Mouse (Mus musculus) lung, postnatal 0 days (tissue): ENCODE results near the gene Cog5. TPM values are rescaled to one million over a fixed set of nuclear protein-coding genes. Genes with fewer than 3 reads are reported as not detected.

Experiments
- ATAC-seq: fragments of 200-750 bp; cut with Nextera tagmentation; 2 replicates; pipeline ENCODE4 v1.8.0; 2017; ENCODE audit warnings: moderate library complexity
- DNase-seq: peaks from one replicate; pipeline ENCODE4 v3.0.0-alpha.2; 2016; ENCODE audit warnings: low spot score
- H3K27ac ChIP-seq: fragments of 300-500 bp; sonication (generic); 2 replicates; pipeline ENCODE4 v1.5.1; 2014; ENCODE audit warnings: antibody characterized with exemption, mild to moderate bottlenecking, low read length, mixed read lengths
- H3K27me3 ChIP-seq: fragments of 300-500 bp; sonication (generic); replicated peaks from 2 replicates; pipeline ENCODE4 v1.6.1; 2014; ENCODE audit warnings: low read length, mixed read lengths; ENCODE audit not compliant: insufficient read depth
- H3K36me3 ChIP-seq: fragments of 300-500 bp; sonication (generic); 2 replicates; pipeline ENCODE4 v1.6.1; 2014; ENCODE audit warnings: low read length, mixed read lengths; ENCODE audit not compliant: insufficient read depth
- H3K4me1 ChIP-seq: fragments of 300-500 bp; sonication (generic); 2 replicates; pipeline ENCODE4 v1.6.1; 2014; ENCODE audit warnings: antibody characterized with exemption, low read depth, low read length, mixed read lengths; ENCODE audit not compliant: insufficient read depth
- H3K4me2 ChIP-seq: fragments of 300-500 bp; sonication (generic); replicated peaks from 2 replicates; pipeline ENCODE4 v1.6.1; 2014; ENCODE audit warnings: low read depth, mild to moderate bottlenecking, low read length, moderate library complexity, mixed read lengths
- H3K4me3 ChIP-seq: fragments of 300-500 bp; sonication (generic); 2 replicates; pipeline ENCODE4 v1.5.1; 2014; ENCODE audit warnings: low read depth, low read length
- H3K9ac ChIP-seq: fragments of 300-500 bp; sonication (generic); replicated peaks from 2 replicates; pipeline ENCODE4 v1.6.1; 2014; ENCODE audit warnings: low read depth, mild to moderate bottlenecking
- H3K9me3 ChIP-seq: fragments of 300-500 bp; sonication (generic); 2 replicates; pipeline ENCODE4 v1.6.1; 2016; ENCODE audit warnings: low read length, mixed read lengths
- CTCF ChIP-seq: IDR thresholded peaks from 2 replicates; pipeline ENCODE4 v1.5.1; 2016; ENCODE audit warnings: antibody characterized with exemption, mild to moderate bottlenecking
- EP300 ChIP-seq: IDR thresholded peaks from 2 replicates; pipeline ENCODE4 v1.6.1; 2016; ENCODE audit warnings: antibody characterized with exemption, mild to moderate bottlenecking, control low read depth
- WGBS: fragments of 180-500 bp; shearing (Covaris S2); extraction: QIAGEN DNeasy Blood & Tissue Kit; methylation state at CpG from one replicate; pipeline ENCODE4 v1.1.7; 2014; 5-methylcytosine and 5-hydroxymethylcytosine counted together
- polyA plus RNA-seq: library from polyadenylated mRNA; unstranded; fragments of >200 nt; fragmentation: Nextera tagmentation; extraction: Ambion mirVana; gene quantifications from 2 replicates; pipeline ENCODE4 v1.2.1, GENCODE M21; 2015

Cog5 gene
- polyA plus RNA-seq, 1 experiment from 2014 or later: 17.0 TPM

DNA sequence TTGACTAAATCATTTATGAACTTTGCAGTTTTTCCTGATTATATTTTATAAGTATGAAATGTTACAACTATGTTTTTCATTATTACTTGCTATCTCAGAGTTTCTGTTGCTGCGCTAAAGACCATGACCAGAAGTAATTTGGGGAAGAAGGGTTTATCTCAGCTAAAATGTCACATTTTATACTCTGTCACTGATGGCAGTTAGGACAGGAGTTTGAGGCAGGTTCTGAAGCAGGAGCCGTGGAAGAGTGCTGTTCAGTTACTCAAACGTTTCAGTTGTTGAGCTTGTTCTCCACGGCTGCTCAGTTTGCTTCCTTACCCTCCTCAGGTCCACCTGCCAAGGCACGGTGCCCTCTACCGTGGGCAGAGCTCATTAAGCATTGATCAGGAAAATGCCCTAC lies 11.3 kb downstream of the Cog5 start:
- DNase-seq: no peak
- ATAC-seq: no peak
- Histone ChIP-seq H3K9me3 (no peaks in the 10 kb centered on the region), H3K4me2 (no peak overlapping the region), H3K27ac (no peak overlapping the region), H3K4me3 (no peak overlapping the region), H3K9ac (no peak overlapping the region), H3K27me3 (no peaks in the 10 kb centered on the region), H3K4me1 (no peaks in the 10 kb centered on the region), H3K36me3 (0 out of 2 replicates have a peak, but pooled peaks cover 11% of the 10 kb centered on the region)
- 79% methylated on average over 6 of the region's 6 CpGs for WGBS
- no peak for TF ChIP-seq CTCF
- no peak for TF ChIP-seq EP300

GRCm38 (mm10) chr12:31667187-31667586 lies 12.5 kb downstream of the Cog5 start:
- no peak overlapping the region for H3K4me3 ChIP-seq

DNA sequence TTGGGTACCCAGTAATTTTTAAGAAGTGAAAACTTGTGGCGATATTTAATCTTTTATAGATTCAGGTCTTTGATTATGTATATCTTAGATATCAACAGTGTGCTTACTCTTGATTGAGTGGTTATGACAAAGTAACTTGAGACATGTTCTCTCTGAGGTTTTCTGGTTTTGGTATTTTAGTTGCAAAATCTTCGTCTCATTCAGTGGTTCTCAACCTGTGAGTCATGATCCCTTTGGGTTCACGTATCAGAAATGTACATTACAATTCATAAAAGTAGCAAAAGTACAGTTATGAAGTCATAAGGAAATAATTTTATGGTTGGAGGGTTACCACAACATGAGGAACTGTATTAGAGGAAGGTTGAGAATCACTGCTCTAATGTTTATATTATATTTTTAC lies 32.0 kb downstream of the Cog5 start:
- no peak overlapping the region for H3K4me2 ChIP-seq
- H3K4me1 ChIP-seq: no peaks in the 10 kb centered on the region
- TF ChIP-seq CTCF: no peak
- no peak for TF ChIP-seq EP300
- no peaks in the 10 kb centered on the region for H3K27me3 ChIP-seq
- peaks cover 4% of the 10 kb centered on the region; the same call in 1 of the 2 replicates for H3K36me3 ChIP-seq
- DNase-seq: no peak
- H3K9me3 ChIP-seq: no peaks in the 10 kb centered on the region
- WGBS: 89% methylated on average over 3 of the region's 3 CpGs
- no peak overlapping the region for H3K9ac ChIP-seq
- ATAC-seq: no peak
- H3K27ac ChIP-seq: no peak overlapping the region
- H3K4me3 ChIP-seq: no peak overlapping the region

More at GRCm38 (mm10) chr12:31667187-31667586, 12.5 kb downstream of the Cog5 start:
- Histone ChIP-seq H3K9ac (no peak overlapping the region), H3K27ac (no peak overlapping the region), H3K27me3 (no peaks in the 10 kb centered on the region), H3K4me1 (no peaks in the 10 kb centered on the region), H3K36me3 (0 out of 2 replicates have a peak, but pooled peaks cover 11% of the 10 kb centered on the region), H3K9me3 (no peaks in the 10 kb centered on the region), H3K4me2 (no peak overlapping the region)
- DNase-seq (no peak), ATAC-seq (no peak)
- WGBS: 69% methylated on average over 3 of the region's 3 CpGs
- TF ChIP-seq EP300: no peak
- no peak for TF ChIP-seq CTCF

GRCm38 (mm10) chr12:31693278-31693677 lies 38.6 kb downstream of the Cog5 start:
- no peak for DNase-seq

DNA sequence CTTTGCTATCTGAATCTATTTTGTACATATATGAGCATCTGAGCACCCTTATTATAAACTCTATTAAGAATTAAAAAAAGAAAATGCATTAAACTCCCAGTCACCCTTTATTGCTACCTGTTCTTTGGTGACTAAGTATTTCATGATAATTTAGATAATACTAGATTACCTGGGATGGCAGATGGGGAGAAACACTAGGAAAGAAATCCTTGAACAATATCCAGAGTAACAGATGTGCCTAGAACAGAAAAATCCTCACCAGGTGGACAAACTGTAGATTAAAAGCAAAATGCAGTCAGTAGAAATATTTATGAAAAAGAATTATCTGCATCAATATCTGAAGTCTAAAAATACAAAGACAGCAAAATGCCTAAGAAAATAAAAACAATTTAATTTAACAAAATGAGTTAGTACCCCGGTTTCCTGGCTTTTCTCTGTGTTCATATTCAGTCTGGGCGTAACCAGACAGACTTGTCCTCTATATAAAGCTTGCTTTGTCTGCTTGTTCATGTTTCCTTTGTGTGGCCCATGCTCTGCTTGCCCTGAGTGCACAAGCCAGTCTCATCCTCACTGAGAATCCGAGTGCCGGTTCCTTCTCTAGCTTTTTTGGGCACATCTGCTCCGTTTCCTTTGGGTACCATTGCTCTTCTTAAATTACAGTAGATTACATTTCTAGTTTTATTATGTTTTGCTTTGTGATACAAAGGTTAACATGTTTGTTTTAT lies 46.1 kb downstream of the Cog5 start:
- H3K27ac ChIP-seq: no peak overlapping the region
- H3K27me3 ChIP-seq: no peaks in the 10 kb centered on the region
- H3K4me2 ChIP-seq: no peak overlapping the region
- peaks cover 3% of the 10 kb centered on the region; the same call in 1 of the 2 replicates for H3K9me3 ChIP-seq
- no peaks in the 10 kb centered on the region for H3K36me3 ChIP-seq
- DNase-seq (no peak), ATAC-seq (no peak)
- H3K4me1 ChIP-seq: no peaks in the 10 kb centered on the region
- H3K4me3 ChIP-seq: no peak overlapping the region
- no peak for TF ChIP-seq EP300
- no peak for TF ChIP-seq CTCF
- WGBS: 73% methylated on average over 5 of the region's 5 CpGs
- no peak overlapping the region for H3K9ac ChIP-seq

More at GRCm38 (mm10) chr12:31693278-31693677, 38.6 kb downstream of the Cog5 start:
- no peak for TF ChIP-seq EP300
- TF ChIP-seq CTCF: no peak
- Histone ChIP-seq H3K4me2 (no peak overlapping the region), H3K4me3 (no peak overlapping the region), H3K27ac (no peak overlapping the region), H3K9ac (no peak overlapping the region), H3K36me3 (no peaks in the 10 kb centered on the region), H3K27me3 (no peaks in the 10 kb centered on the region), H3K9me3 (peaks cover 3% of the 10 kb centered on the region; the same call in 1 of the 2 replicates), H3K4me1 (no peaks in the 10 kb centered on the region)
- 90% methylated on average over 1 of the region's 1 CpGs for WGBS
- ATAC-seq: no peak

DNA sequence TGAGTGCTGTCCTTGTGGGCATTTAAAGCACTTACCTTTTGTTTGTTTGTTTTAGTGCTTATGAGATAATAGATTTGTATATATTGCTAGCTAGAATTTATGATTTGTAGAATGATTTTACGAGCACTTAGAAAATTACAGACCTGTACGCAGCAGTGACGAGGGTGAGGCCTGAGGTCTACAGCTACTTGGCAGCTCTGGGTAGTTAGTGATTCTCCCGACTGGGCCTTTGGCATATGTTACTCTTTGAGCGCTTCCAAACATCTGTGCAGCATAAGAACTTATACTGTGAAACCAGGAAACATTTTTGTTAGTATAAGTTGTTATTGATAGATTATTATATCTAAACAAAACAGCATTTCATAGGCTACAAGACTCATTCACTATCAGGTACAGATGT lies 46.7 kb downstream of the Cog5 start:
- H3K27ac ChIP-seq: no peak overlapping the region
- no peak overlapping the region for H3K4me3 ChIP-seq
- no peaks in the 10 kb centered on the region for H3K36me3 ChIP-seq
- H3K9me3 ChIP-seq: peaks cover 3% of the 10 kb centered on the region; the same call in 1 of the 2 replicates
- ATAC-seq: no peak
- 77% methylated on average over 5 of the region's 5 CpGs for WGBS
- no peak overlapping the region for H3K9ac ChIP-seq
- TF ChIP-seq EP300 (no peak), CTCF (no peak)
- H3K4me1 ChIP-seq: no peaks in the 10 kb centered on the region
- H3K27me3 ChIP-seq: no peaks in the 10 kb centered on the region
- no peak overlapping the region for H3K4me2 ChIP-seq
- no peak for DNase-seq
